Mouse (Mus musculus) splenic B cell, adult 2 months (primary cell): ENCODE data around the gene Tbata.

ENCODE experiments used
- DNase-seq: peaks from one replicate; pipeline ENCODE4 v3.0.0-alpha.2; 2011; ENCODE audit warnings: low read depth, low spot score
- H3K27me3 ChIP-seq: 2 replicates; pipeline ENCODE4 v1.6.1; 2012; ENCODE audit warnings: mild to moderate bottlenecking, low read length, moderate library complexity, mixed read lengths; ENCODE audit not compliant: control insufficient read depth, poor library complexity, insufficient read depth, severe bottlenecking
- H3K36me3 ChIP-seq: 2 replicates; pipeline ENCODE4 v1.6.1; 2012; ENCODE audit warnings: mild to moderate bottlenecking, low read length, moderate library complexity, mixed read lengths; ENCODE audit not compliant: control insufficient read depth, poor library complexity, insufficient read depth, severe bottlenecking

The Tbata gene

GRCm38 (mm10) chr10:61150616-61151015, 21.1 kb upstream of the Tbata start:
- H3K36me3 ChIP-seq = no peaks in the 10 kb centered on the region
- H3K27me3 ChIP-seq = no peaks in the 10 kb centered on the region
- DNase-seq = no peak

- no peak for DNase-seq
- no peaks in the 10 kb centered on the region for H3K27me3 ChIP-seq
- no peaks in the 10 kb centered on the region for H3K36me3 ChIP-seq
Observed at GRCm38 (mm10) chr10:61152131-61152530, 19.6 kb upstream of the Tbata start.

- H3K27me3 ChIP-seq = no peaks in the 10 kb centered on the region
- no peaks in the 10 kb centered on the region for H3K36me3 ChIP-seq
- no peak for DNase-seq
Observed at GRCm38 (mm10) chr10:61155611-61156010, 16.1 kb upstream of the Tbata start.

GRCm38 (mm10) chr10:61156453-61156852, 15.3 kb upstream of the Tbata start:
- Histone ChIP-seq H3K27me3 (no peaks in the 10 kb centered on the region), H3K36me3 (no peaks in the 10 kb centered on the region)
- DNase-seq = no peak

- DNase-seq = no peak
- H3K27me3 ChIP-seq = no peaks in the 10 kb centered on the region
- H3K36me3 ChIP-seq = no peaks in the 10 kb centered on the region
Observed at GRCm38 (mm10) chr10:61158594-61158993, 13.2 kb upstream of the Tbata start.

- no peaks in the 10 kb centered on the region for H3K36me3 ChIP-seq
- H3K27me3 ChIP-seq = no peaks in the 10 kb centered on the region
Observed at GRCm38 (mm10) chr10:61160089-61160488, 11.7 kb upstream of the Tbata start.

GRCm38 (mm10) chr10:61160671-61161070, 11.1 kb upstream of the Tbata start:
- DNase-seq = no peak
- Histone ChIP-seq H3K27me3 (no peaks in the 10 kb centered on the region), H3K36me3 (no peaks in the 10 kb centered on the region)

More at GRCm38 (mm10) chr10:61160089-61160488, 11.7 kb upstream of the Tbata start:
- no peak for DNase-seq

GRCm38 (mm10) chr10:61162366-61162765, 9.4 kb upstream of the Tbata start:
- no peak for DNase-seq
- Histone ChIP-seq H3K27me3 (no peaks in the 10 kb centered on the region), H3K36me3 (no peaks in the 10 kb centered on the region)

- Histone ChIP-seq H3K27me3 (no peaks in the 10 kb centered on the region), H3K36me3 (no peaks in the 10 kb centered on the region)
- DNase-seq = peak; percentile 47
Observed at GRCm38 (mm10) chr10:61167333-61168096, 4.2 kb upstream of the Tbata start.

- peak; percentile 56 for DNase-seq
- Histone ChIP-seq H3K27me3 (no peaks in the 10 kb centered on the region), H3K36me3 (no peaks in the 10 kb centered on the region)
Observed at GRCm38 (mm10) chr10:61168393-61168792, 3.4 kb upstream of the Tbata start.

GRCm38 (mm10) chr10:61172496-61172895, 742 bp downstream of the Tbata start:
- Histone ChIP-seq H3K27me3 (no peaks in the 10 kb centered on the region), H3K36me3 (no peaks in the 10 kb centered on the region)
- no peak for DNase-seq

- Histone ChIP-seq H3K36me3 (no peaks in the 10 kb centered on the region), H3K27me3 (no peaks in the 10 kb centered on the region)
- no peak for DNase-seq
Observed at GRCm38 (mm10) chr10:61174711-61175441, 3.1 kb downstream of the Tbata start.

- Histone ChIP-seq H3K36me3 (no peaks in the 10 kb centered on the region), H3K27me3 (no peaks in the 10 kb centered on the region)
- DNase-seq = peak; percentile 40
Observed at GRCm38 (mm10) chr10:61175442-61176204, 3.9 kb downstream of the Tbata start.

- Histone ChIP-seq H3K36me3 (no peaks in the 10 kb centered on the region), H3K27me3 (no peaks in the 10 kb centered on the region)
- DNase-seq = no peak
Observed at GRCm38 (mm10) chr10:61176221-61176790, 4.6 kb downstream of the Tbata start.
